Mouse (Mus musculus) MEL-GATA-1-ER (cell line): Measurements from ENCODE around the gene Espl1.

Source experiments
- DNase-seq: peaks from one replicate; pipeline ENCODE4 v3.0.0-alpha.2; 2012; ENCODE audit warnings: low read depth; ENCODE audit errors: extremely low read depth

The Espl1 gene

GRCm38 (mm10) chr15:102370727-102371126, 74.7 kb downstream of the Espl1 start:
- DNase-seq: no peak
